Mouse (Mus musculus): ENCODE data around the gene Galnt11. TPM values are rescaled to one million over a fixed set of nuclear protein-coding genes. Genes with fewer than 3 reads are reported as not detected.

Galnt11 gene
- total RNA-seq (2023): 10 to 100 TPM; 46.5 to 51.8 TPM

DNA sequence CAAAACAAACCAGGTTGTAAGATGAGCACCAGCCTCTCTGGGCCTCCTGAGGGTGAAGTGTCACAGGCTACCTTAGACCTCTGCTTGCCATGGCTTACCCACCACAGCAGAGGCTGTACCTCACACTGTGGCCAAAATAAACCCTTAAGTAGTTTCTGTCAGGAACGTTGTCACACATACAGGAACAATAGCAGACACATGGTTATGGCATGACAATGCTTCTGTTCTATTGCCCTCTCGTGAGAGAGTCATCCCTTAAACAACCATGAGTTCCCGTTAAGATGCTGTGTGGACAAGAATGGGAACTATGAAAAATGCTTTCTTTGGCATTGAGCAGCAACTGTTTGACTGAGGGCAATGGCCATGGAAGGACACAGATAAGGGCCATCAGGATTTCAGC lies at the start of gene Galnt11:
Gene Galnt11, plus strand, starts transcription at position 301 of the 400 bp plus-strand sequence.

DNA sequence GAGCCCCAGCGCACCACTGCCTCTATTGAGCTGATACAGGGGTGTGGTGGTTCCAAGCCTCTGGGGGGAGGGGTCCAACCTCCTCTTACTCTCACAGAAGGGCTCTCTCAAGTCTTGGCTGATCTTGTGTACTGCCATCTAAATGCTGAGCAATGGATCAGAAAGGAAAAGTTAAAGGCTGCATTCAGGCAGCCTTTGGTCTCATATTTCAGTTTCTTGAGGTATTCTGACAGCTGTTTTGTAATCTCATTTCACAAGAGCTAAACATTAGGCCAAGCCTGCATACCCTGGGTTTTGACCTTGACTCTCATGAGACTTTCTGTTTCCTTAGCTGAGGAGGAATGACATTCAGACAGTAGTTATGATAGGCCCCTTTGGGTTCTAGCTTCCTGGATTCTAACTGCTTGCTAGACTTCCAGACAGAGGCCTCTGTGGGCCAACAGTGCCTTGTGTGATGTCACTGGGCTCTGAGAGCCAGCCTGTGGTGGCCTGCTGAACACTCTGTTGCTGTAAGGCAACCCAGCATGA lies 40.6 kb upstream of the Galnt11 start, which contains the start of gene Galntl5:
Gene Galntl5, plus strand, starts transcription at position 457 of the 528 bp plus-strand sequence.

DNA sequence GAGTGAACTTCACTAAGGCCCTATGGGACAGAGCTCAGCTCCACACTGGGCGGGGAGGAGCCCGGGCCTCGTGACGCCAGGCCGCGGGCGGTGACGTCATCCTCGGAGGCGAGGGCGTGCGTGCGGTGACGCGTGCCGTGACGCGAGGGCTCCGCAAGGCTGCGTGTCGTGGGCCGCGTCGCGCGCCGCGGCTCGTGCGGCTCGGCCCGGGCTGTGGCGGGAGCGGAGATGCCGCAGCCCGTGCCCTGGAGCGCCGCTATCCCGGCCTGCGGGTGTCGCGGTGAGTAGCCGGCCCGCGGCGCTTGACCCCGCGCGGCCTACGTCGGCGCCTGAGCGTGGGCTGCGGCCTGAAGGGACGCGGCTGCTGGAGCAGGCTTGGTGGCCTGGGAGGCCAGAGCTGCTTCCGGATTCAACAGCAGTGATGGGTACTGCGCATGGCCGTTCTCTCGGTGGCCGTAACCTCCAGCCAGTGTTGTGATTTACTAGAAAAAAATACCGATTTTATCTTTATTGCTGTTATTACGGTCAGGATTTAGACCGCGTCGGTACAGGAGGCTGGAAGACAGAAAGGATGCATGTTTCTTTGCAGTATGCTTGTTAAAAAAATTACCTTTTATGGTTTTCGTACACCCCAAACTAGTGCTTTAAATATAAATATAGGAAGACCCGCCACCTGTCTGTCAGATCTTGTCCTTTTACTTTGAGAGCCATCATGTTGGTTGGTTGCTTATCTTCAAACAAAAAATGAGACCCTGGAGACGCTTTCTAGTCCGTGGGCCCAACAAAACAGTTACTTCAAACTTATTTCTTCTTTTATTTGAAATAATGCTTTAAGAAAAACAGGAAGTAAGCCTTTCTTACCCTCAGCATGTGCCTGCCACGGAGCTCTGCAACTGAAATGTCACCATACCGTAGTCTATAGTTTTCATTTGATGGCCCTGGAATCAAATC lies 1.3 kb downstream of the Galnt11 start, which contains the start of gene E130116L18Rik:
Gene E130116L18Rik, minus strand, starts transcription at position 402 of the 951 bp plus-strand sequence.

Other genes starting within 250 kb of the Galnt11 start
- 10 to 100 TPM; 41.9 to 52.9 TPM for gene Prkag2, start 121.3 kb upstream of the Galnt11 start, total RNA-seq (2023)
- gene Galntl5, start 40.4 kb upstream of the Galnt11 start, total RNA-seq (2023): not detected
- gene E130116L18Rik, start 1.2 kb downstream of the Galnt11 start, total RNA-seq (2023): not detected

Measured in T-cell, adult 66 days (primary cell).